Mouse (Mus musculus) left cerebral cortex, postnatal 14 days (tissue): Measurements from ENCODE around the gene Col18a1. TPM values are rescaled to one million over a fixed set of nuclear protein-coding genes. Genes with fewer than 3 reads are reported as not detected.

Experiments
- DNase-seq, 2 experiments: peaks; one replicate each; pipeline ENCODE4 v3.0.0; 2021 to 2022; ENCODE audit warnings: low spot score in 2 of 2, mixed read lengths in 1 of 2
- intact Hi-C: fragments of 180-260 bp; cut with DNase I; formaldehyde crosslinking; loops from one replicate; pipeline ENCODE4 v1.15.1; 2025
- long read RNA-seq, 2 experiments: library from polyadenylated mRNA; stranded (forward); transcript quantifications; one replicate each; pipeline ENCODE4 v2.0.0; 2021
- total RNA-seq, 2 experiments: library from RNA; stranded (reverse); gene quantifications; 2 replicates each; pipeline ENCODE4 v1.2.3; 2021

Gene Col18a1
- 10 to 100 TPM in 1 of 2 experiments, 1 to 10 TPM in 1; 9.5 to 10.7 TPM for total RNA-seq
- long read RNA-seq, experiment 1, full-length matches to known transcripts = 5 of 17 reads
- long read RNA-seq, experiment 1, partial matches to known transcripts = 2 of 17 reads
- long read RNA-seq, experiment 1, other reads (novel, unspliced or antisense) = 10 of 17 reads
- long read RNA-seq, experiment 2, full-length matches to known transcripts = 5 of 18 reads
- long read RNA-seq, experiment 2, partial matches to known transcripts = 5 of 18 reads
- long read RNA-seq, experiment 2, other reads (novel, unspliced or antisense) = 8 of 18 reads

DNA sequence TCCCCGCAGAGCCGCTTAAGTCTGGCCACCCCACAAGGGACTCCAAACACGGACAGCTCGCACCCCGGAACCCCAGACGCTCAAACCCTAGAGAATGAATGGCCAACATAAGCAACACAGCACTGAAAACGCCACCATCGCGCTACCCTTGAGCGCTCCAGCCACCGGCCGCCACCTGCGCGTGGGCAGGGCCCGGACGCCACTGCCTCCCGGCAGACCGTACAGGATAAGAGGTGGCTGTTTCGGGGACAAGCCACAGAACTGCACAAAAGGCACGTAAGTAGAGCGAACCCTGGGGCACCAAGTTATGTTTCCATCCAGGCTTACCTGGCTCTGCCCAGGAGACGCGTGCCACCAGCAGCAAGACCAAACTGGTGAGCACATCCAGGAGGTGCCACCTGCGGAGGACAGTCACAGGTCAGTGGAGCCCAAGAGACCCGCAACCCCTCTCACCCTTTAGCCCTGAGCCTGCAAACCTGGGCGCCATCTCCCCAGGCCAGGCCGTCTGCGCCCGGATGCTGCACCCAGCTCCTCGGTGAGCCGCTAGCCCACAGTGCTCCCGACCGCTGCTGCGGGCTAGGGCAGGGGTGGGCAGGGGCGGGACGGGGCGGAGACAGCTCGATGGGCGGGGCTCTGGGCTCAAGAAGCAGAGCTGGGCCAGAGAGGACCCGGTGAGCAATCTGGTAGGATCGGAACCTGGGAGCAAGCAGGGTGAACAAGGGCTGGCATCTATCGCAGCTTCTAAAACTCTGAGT, at the start of gene Col18a1:
TSS of gene Col18a1 (minus strand) at position 586 of the 755 bp plus-strand sequence.
- intact Hi-C loops = no loop called here
- no peak for DNase-seq

DNA sequence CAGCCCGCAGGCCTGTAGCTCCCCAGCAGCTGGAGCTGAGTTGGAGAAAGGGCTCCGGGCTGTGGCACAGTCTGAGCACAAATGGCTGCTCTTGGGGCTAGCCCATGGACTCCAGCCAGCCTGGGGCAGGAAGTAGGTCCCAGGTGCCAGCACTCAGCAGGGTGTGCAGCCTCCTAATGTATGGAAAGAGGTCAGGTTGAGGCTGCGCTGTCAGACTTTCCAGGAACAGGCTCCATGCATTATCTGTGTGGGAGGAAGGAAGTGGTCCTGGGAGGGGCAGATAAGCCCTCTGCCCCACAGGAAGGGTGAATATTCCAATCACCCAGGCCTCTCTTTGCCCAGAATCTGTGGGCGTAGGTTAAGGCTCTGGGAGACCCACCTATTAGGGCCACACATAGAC, 49.3 kb upstream of the Col18a1 start:
- intact Hi-C loops = no loop called here
- no peak for DNase-seq

DNA sequence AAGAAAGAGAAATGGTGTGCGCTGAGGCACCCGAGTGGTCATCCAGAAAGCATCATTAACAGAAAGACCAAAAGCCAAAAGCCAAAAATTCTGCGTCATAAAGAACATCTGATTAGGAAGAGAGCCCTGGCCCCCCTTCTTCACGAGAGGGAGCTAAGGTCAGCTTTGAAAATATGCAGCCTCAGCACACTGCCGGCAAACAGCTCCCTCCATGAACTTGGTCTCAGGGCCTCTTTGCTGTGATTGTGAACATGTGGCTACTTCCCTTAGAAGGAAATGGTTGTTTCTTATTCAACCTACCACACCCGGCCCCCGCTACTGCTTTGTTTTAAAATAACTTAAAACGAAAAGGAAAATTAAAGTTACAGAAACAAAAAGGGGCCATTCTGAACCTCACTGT, 48.2 kb upstream of the Col18a1 start:
- intact Hi-C loops = no loop called here
- DNase-seq = no peak

DNA sequence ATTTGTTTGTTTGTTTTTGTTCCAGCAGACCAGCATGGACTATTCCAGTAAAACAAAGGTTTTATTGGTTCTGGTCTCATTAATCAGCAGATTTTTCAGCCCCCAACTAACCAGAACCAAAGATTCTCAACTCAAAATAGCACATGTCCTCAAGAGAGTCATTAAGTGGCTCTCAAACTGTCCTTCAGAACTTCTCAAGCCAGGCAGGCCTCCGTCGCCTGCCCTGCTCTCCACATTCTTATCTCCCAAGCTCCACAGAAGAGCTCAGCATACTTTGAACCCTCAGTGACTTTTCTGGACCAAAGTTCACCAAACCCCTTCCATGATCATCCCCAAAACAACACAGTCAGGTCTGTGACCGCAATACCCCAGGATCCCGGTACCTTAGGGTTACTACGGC, 47.1 kb upstream of the Col18a1 start:
- no peak for DNase-seq
- intact Hi-C loops = no loop called here

DNA sequence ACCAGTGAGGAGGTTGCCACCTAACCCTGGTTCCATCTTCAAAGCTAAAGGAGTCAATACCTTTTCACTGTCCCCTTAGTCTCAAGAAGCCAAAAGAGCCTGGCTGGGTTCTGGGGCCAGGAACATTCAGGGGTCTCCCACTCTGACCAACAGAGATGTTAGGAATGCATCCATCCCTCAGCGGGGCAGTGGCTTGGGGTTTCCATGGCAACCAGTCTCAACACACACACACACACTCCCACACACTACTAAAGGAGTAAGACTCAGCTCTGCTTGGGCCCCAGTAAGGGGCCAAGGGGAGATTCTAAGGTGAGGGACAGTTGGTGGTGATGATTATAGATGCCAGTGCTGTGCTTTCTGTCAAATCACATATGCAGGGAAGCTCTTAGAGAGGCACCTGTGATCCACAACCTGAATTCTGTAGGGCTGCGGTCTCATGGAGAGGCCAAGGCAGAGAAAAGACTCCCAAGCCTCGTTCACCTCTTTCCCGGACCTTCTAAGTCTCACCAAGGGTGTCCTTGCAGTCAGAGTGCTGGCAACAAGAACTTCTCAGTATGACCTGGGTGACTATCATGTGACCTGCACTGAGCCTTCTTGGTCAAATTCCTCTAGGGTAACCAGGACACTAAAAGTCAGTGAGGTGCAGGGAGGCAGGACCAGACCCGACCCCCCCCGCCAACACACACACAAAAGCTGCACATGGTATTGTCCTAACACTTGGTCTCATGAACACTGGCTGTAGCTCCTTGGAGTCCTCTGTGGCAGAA, 46.2 kb upstream of the Col18a1 start:
- no peak for DNase-seq

DNA sequence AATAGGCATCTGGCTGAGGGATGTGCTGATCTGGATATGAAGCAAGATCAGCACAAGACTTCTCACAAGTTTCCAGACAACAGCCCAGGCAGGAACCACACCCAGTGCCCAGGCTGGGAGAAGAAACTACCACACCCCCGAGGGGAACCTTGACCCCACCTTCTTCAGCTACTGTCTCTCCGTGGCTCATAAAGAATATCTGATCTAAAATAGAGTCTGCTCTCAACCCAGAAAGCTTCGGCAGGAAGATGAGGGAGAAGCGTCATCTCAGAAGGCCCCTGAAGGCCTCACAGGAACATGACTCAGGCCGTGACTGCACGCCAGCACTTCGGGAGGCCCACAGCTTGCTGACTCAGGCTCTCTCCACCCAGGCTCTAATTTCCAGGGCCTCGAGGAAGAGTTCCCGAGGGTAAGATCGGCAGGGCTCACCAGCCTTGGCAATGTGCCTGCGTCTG, 44.8 kb upstream of the Col18a1 start:
- DNase-seq = peak in 1 of 2 experiments; percentile 19
- intact Hi-C loops = no loop called here

More for the DNA sequence above, 46.2 kb upstream of the Col18a1 start:
- intact Hi-C loops = no loop called here

DNA sequence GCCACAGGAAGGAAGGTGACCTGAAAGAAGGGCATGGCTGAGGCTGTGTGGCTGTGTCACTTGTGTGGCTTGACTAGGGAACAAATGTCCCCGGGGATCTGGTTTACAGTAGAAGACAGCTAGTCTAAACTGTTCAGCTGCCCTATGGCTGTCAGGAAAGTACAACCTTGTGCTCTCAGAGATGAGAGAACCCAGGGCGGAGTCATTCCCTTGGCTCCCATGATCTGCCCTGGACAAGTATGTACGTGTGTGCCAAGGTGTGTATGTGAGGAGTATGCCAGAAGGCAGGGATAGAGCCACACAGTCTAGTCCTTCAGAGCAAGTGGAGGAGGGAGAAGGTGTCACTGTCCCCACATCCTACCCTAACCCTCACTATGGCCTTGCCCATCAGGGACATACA, 44.3 kb upstream of the Col18a1 start:
- no peak for DNase-seq
- intact Hi-C loops = no loop called here

DNA sequence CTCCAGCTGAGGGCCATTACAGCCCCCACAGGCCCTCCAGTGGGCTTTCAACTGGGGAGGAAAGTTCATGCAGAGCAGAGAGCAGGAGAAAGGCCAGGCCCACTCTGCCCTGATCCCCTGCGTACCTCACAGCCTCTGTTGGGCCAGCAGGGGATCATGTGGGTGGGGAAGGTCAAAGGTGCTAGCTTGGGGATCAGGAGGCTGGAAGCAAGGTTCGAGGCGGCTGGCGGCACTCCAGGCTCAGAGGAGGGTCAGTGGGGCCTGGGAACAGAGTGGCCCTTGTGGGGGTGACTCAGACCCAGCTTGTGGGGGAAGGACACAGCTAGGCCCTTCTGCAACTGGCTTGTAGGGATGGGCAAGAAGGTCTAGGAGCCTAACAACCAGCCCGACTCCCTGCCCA, 42.9 kb upstream of the Col18a1 start:
- no peak for DNase-seq

DNA sequence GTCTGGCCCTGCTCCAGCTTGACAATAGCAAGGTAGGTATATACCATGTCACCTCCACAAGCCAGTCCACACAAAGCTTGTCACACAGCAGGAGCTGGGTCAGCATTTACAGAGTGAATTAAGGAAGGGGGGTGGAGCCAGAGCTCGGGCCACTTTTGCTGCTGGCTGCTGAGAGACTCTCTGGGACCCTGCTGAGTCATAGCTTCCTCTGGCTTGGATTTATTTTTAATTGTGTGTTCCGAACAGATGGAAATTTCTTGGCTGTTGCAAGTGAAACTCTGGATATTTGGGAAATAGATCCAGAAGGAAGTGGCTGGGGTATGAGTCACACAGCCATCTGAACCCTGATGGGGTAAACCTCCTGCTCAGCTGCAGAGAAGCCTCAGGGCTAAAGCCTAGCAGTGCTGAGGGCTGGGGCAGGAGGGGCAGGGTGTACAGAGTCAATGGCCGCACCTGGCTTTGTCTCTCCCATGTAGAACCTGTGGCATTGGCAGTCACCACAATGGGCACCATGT, 40.3 kb upstream of the Col18a1 start:
- intact Hi-C loops = loop anchor here (10.0 kb wide), 1 partner anchor 228 kb away; no protein-coding TSS in a partner anchor
- DNase-seq = peak; percentile 59 to 69

More for the DNA sequence above, 42.9 kb upstream of the Col18a1 start:
- intact Hi-C loops = loop anchor here (10.0 kb wide), 1 partner anchor 226 kb away; no protein-coding TSS in a partner anchor

DNA sequence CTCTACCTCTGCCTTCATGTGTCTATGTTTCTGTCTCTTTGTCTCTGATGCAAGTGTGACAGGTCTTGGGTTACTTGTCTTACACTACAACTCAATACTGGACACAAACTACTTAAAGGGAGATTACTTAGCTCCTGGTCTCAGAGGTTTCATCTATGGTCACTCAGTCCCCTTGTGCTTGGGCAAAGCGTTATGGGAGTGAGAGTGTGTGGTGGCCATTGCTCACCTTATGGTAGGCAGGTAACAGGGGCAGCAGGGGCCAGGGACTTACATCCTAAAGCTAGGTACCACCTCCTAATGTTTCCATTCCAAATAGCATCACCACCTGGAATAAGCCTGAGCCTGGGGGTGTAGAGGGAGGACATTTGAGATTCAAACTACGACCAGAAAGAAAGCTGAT, 39.8 kb upstream of the Col18a1 start:
- DNase-seq = no peak
- intact Hi-C loops = loop anchor here (10.0 kb wide), 1 partner anchor 229 kb away; no protein-coding TSS in a partner anchor

DNA sequence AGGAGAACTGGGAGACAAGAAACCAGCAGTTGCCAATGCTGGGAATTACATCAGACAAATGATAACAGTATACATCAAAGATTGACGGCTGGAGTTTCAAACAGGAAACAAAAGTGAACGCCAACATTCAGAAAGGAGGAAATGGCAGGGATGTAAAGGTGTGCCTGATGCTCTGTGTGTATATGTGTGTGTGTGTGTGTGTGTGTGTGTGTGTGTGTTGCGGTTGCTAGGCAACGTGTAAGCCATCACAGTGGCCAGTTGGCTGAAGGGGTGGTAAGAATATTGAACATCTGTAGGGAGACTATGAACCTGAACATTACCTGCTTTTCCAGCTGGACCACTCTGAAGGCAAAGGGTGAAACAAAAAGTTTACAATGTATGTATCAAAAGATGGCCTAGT, 37.6 kb upstream of the Col18a1 start:
- DNase-seq = no peak

DNA sequence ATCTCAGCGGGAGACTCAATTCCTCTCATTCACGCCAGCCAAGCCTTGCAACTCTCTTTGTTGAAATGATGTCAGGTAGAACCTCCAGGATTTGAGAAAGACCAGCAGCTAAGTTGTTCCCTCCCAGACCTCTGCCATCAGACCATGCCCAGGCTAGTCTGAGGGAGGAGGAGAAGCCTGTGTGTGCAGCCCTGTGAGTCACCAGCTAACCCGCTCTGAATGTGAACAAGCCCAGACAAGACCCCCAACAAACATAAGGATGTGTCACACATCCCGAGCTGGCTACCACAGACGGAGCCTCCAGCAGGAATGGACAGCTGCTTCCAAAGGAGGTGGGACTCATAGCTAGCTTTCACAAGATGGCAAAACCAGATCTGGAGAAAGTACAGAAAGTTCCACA, 35.6 kb upstream of the Col18a1 start:
- intact Hi-C loops = loop anchor here (10.0 kb wide), 1 partner anchor 233 kb away; no protein-coding TSS in a partner anchor

More for the DNA sequence above, 37.6 kb upstream of the Col18a1 start:
- intact Hi-C loops = loop anchor here (10.0 kb wide), 1 partner anchor 231 kb away; no protein-coding TSS in a partner anchor

DNA sequence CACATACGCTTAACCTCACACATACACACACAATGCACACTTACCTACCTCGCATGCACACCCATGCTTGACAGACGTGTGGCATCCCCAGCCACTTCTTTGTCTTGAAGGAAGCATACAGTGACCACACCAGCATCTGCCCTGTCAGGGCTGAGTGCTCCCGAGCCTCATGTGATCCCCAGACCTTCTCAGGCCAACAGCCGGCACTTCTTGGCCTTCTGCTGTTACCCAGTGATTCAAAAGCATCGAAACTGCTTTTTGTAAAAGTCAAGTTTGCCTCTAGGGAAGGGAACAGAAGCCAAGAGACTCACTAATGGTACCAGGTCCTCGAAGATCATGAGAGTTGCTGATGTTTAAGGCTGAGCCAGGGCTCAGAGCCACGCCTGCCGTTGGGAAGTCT, 33.9 kb upstream of the Col18a1 start:
- DNase-seq = no peak
- intact Hi-C loops = loop anchor here (10.0 kb wide), 1 partner anchor 235 kb away; no protein-coding TSS in a partner anchor

More for the DNA sequence above, 35.6 kb upstream of the Col18a1 start:
- peak in 1 of 2 experiments; percentile 47 for DNase-seq

DNA sequence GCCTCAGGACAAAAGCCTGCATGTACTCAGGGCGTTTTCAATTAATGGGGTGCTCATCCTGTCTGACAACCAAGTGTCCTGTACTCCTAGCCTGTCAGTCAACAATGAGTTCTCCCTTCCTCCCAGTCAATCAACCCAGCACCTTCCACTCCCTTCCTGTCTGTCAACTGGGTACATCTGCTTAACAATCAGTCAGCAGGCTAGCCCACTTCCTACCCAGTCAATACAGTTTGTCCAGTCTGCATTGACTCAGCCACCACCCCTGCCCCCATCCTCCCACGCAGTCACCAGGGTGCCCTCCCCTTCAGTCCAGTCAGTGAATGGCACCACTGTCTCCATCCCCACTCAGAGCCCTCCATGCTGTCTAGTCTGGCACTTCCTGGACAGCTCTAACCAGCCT, 32.9 kb upstream of the Col18a1 start:
- intact Hi-C loops = no loop called here
- no peak for DNase-seq

DNA sequence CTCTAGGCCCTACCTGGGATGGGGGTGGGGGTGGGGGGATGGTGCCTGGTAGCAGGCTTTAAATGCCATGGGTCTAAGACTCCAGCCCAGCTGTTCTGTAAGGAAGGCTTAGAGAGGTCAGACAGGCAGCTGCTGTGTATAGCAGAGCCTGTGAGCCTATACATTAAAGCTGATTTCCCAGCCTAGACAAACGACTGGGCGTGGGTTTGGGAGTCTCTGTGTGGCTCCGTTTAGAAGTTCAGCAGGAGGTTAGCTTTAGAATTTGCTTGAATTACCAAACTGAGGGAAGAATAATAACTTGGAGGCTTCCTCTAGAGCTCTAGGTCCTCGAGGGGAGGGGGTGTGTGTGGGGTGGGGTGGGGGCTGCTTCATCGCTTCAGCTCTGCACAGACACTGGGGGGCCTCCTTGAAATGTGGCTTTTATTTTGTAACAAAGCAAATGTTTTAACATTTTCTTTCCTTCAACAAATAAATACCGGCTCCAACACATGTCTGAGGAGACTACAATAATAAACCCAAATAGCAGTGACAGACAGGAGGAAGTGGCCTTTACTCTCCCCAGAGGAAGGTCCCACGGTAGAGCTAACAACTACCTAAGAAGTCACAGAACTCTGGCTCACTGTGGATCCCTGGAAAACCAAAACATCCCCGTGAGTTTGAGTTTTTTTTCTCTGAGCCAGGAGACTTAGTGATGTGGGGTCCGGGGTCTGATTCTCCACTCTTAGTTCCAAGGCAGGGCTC, 31.3 kb upstream of the Col18a1 start:
- DNase-seq = no peak
- intact Hi-C loops = no loop called here

DNA sequence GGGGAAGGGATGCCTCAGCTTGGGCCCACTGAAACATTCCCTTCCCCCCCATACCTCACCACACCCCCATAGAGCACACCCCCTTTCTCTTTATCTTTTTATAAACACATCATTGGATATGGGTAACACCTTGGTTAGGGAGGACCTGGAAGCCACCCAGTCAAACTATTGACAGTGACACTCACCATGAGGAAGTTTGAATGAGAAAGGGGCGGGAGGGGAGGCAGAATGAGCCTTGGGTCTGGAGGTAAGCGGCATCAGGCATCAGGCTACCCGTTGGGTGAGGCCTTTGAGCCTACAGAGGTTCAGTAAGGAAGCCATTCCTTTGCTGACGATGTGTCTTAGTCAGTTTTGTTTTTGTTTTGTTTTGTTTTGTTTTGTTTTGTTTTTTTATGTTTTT, 30.3 kb upstream of the Col18a1 start:
- intact Hi-C loops = no loop called here

DNA sequence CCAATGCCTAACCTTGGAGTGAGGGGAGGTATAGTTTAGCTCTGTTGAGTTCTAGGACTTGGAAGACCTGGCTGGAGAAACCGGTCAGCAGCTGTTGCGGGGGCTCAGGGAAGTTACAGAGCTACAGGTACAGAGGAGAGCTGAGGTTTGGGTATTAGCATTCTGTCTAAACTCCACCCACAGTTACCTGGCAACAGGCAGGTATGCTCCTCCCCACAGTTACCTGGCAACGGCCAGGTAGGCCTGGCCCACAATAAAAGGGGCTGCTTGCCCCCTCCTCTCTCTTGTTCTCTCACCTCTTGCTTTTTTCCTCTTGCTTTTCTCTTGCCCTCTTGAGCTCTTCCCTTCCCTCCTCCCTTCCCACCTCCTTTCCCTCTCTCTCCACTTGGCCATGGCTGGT, 29.8 kb upstream of the Col18a1 start:
- DNase-seq = no peak

More for the DNA sequence above, 30.3 kb upstream of the Col18a1 start:
- DNase-seq = no peak

DNA sequence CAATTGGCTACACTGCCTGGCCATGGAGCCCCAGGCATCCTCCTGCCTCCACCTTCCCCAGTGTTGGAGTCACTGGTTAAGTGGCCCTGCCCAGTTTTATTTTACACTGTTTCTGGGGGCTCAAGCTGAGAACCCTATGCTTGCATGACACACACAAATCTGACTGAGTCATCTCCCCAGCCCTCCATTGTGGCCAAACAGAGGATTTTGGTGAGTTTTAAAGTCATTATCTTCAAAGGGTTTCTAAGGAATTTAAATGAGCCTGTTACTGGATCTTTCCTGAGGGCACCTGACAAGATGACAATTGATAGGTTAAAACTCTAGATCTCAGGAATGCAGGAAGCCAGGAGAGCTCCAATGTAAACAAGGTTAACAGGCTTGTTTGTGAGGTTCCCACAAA, 27.1 kb upstream of the Col18a1 start:
- DNase-seq = no peak
- intact Hi-C loops = no loop called here

More for the DNA sequence above, 29.8 kb upstream of the Col18a1 start:
- intact Hi-C loops = no loop called here

DNA sequence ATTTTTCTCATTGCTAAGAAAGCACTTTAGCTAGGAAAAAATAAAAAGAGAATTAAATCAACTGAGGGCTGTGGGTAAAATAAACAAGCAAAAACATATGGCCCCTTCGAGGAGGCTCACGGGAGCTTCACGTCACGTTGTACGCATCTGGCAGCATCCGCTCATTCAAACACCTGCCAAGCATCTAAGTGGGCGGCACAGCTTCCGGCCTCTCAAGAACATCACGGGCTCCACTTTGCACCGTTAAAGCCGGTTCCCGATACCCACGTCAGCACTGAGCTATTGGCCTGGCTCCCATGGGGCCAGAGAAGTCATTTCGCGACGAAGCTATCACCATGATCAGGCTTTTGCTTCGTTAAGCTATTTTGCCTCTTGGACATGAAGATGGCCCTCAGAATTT, 26.4 kb upstream of the Col18a1 start:
- no peak for DNase-seq
- intact Hi-C loops = no loop called here
